Mouse (Mus musculus): ENCODE measurements at regions not wholly inside any gene's neighbourhood (a gene's known extent, or its start where the extent isn't known, plus 50 kb on each side); places are given as distances from the start of the nearest gene placed in this dataset.

DNA sequence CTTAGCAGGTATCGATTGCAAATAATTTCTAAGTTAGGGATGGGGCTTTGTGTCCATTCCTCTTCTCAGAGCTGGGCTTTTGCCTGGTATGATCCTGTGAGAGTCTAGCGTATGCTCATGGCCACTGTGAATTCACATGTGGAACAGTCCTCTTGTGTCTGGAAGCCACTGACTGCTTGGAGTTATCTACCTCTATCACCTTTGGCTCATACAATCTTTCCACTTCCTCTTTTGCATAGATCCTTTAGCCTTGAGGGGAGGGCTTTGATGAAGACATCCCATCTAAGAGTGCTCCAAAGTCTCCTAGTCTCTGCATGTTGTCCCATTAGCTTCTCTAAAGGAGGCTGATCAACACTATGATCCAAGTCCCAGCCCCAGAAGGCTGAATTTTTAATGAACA lies 135.8 kb upstream of the Max start:
- no peak for TF ChIP-seq CTCF (IDR thresholded peaks at IDR 0.05; ENCODE audit: extremely low read depth, insufficient read depth, insufficient read length, insufficient replicate concordance)
- no peak for TF ChIP-seq POLR2A (IDR thresholded peaks at IDR 0.05; ENCODE audit: low read depth, low read length)
